Comparison of ENCODE assay signal across 9 mouse cellular contexts in genomic region chr7:90146321-90146720, GRCm38 (mm10). TPM values are rescaled to one million over a fixed set of nuclear protein-coding genes. Genes with fewer than 3 reads are reported as not detected.
DNase-seq lines count a peak whose midpoint lies in the region; ATAC-seq lines count a peak whose summit lies in the region.
"Had no signal": no experiment of that assay in that cellular context is flagged by ENCODE, and none has a peak within 500 bp of the region (broad histone marks: within the 10 kb centered on the region; RNA-seq: fewer than 3 reads in every experiment).

No protein-coding gene starts in this region.

- DNase-seq in limb, embryonic 10.5 days (ENCODE audit: low spot score) = no peak
- DNase-seq in brain, adult 2 months (ENCODE audit: low read depth, low spot score) = peak; percentile 43
- no peak for DNase-seq in ovary, postnatal 10 days (ENCODE audit: low spot score)
- DNase-seq in layer of hippocampus, postnatal 25 days (ENCODE audit: extremely low spot score in 1 of 2, low spot score in 1 of 2) = no peak
- no peak for DNase-seq in urinary bladder, adult 2 months (ENCODE audit: low spot score)

- no peaks in the 10 kb centered on the region for H3K9me3 ChIP-seq in limb, embryonic 12.5 days
- H3K9me3 ChIP-seq in limb, embryonic 10.5 days (replicated peaks) = no peaks in the 10 kb centered on the region
- no peaks in the 10 kb centered on the region for H3K9me3 ChIP-seq in stomach, embryonic 15.5 days
- H3K9me3 ChIP-seq: midbrain, embryonic 10.5 days had no signal

- ATAC-seq in limb, embryonic 12.5 days (ENCODE audit: insufficient number of reproducible peaks, insufficient read depth, low FRiP score, low TSS enrichment, low read depth) = 0 out of 2 replicates have a peak, but pooled peaks have one; percentile 31
- ATAC-seq in inflammation-experienced regulatory T-cells, adult 6 months = peak; percentile 75
- ATAC-seq in stomach, embryonic 15.5 days (ENCODE audit: insufficient read depth, low FRiP score, low read depth) = peak; percentile 88

- no peak overlapping the region for H3K4me3 ChIP-seq in limb, embryonic 12.5 days (replicated peaks)
- H3K4me3 ChIP-seq in limb, embryonic 10.5 days = no peak overlapping the region
- no peak overlapping the region for H3K4me3 ChIP-seq in stomach, embryonic 15.5 days (replicated peaks)
- H3K4me3 ChIP-seq: midbrain, embryonic 10.5 days had no signal

- no peaks in the 10 kb centered on the region for H3K27me3 ChIP-seq in limb, embryonic 12.5 days
- no peaks in the 10 kb centered on the region for H3K27me3 ChIP-seq in limb, embryonic 10.5 days (ENCODE audit: low read depth, poor library complexity, severe bottlenecking)
- H3K27me3 ChIP-seq in stomach, embryonic 15.5 days (replicated peaks) = no peaks in the 10 kb centered on the region

- no peak overlapping the region for H3K4me2 ChIP-seq in limb, embryonic 12.5 days
- H3K4me2 ChIP-seq in stomach, embryonic 15.5 days = peak overlapping the region; percentile 42; the same call in 1 of the 2 replicates

- no peak overlapping the region for H3K27ac ChIP-seq in limb, embryonic 12.5 days
- no peak overlapping the region for H3K27ac ChIP-seq in limb, embryonic 10.5 days
- peak overlapping the region; percentile 57; the same call in 1 of the 2 replicates for H3K27ac ChIP-seq in stomach, embryonic 15.5 days
- H3K27ac ChIP-seq: midbrain, embryonic 10.5 days had no signal

- peaks cover 15% of the 10 kb centered on the region for H3K4me1 ChIP-seq in limb, embryonic 12.5 days (replicated peaks)
- peaks cover 9% of the 10 kb centered on the region; the same call in 1 of the 2 replicates for H3K4me1 ChIP-seq in limb, embryonic 10.5 days
- peaks cover 14% of the 10 kb centered on the region; the same call in 1 of the 2 replicates for H3K4me1 ChIP-seq in stomach, embryonic 15.5 days

- 89% methylated on average over 1 of the region's 1 CpGs for WGBS in limb, embryonic 12.5 days
- WGBS in limb, embryonic 10.5 days = 93% methylated on average over 1 of the region's 1 CpGs
- 33% methylated on average over 1 of the region's 1 CpGs for WGBS in stomach, embryonic 15.5 days

- no peak overlapping the region for H3K9ac ChIP-seq in limb, embryonic 12.5 days (replicated peaks)
- no peak overlapping the region for H3K9ac ChIP-seq in stomach, embryonic 15.5 days

- H3K36me3 ChIP-seq in limb, embryonic 12.5 days = no peaks in the 10 kb centered on the region
- H3K36me3 ChIP-seq in limb, embryonic 10.5 days = no peaks in the 10 kb centered on the region
- H3K36me3 ChIP-seq in stomach, embryonic 15.5 days = no peaks in the 10 kb centered on the region
- H3K36me3 ChIP-seq: midbrain, embryonic 10.5 days had no signal

RNA-seq across cellular contexts. Expression of gene Picalm, which starts 16.3 kb away (rescaled TPM):
- 39.2 and 45.4 TPM in 2 replicates for polyA plus RNA-seq in limb, embryonic 12.5 days (2016; fragmentation: Nextera tagmentation; extraction: Ambion mirVana)
- polyA plus RNA-seq in limb, embryonic 10.5 days (2016; fragmentation: Nextera tagmentation; extraction: Ambion mirVana) = 20.6 and 25.4 TPM in 2 replicates
- polyA plus RNA-seq in inflammation-experienced regulatory T-cells, adult 6 months (2017; shearing (Covaris generic)) = 10 to 100 TPM; 60.5 to 86.9 (median 80.0) TPM
- 41.2 and 44.5 TPM in 2 replicates for polyA plus RNA-seq in stomach, embryonic 15.5 days (2015; fragmentation: Nextera tagmentation; extraction: Ambion mirVana)
- total RNA-seq in layer of hippocampus, postnatal 25 days (2021) = 100 to 1,000 TPM; 145 to 155 TPM
- 148 and 156 TPM in 2 replicates for polyA plus RNA-seq in urinary bladder, adult 2 months (2012; rRNA removed)

Comparison
In these comparisons a context has a peak if more than half of its experiments do, and no peak if none do; other contexts are left out.
1. ATAC-seq: peak in every context shown above with its lines; median percentile 88 in stomach, embryonic 15.5 days; 75 in inflammation-experienced regulatory T-cells, adult 6 months; 31 in limb, embryonic 12.5 days.